Mouse (Mus musculus): ENCODE results near the gene Ly6g5b. TPM values are rescaled to one million over a fixed set of nuclear protein-coding genes. Genes with fewer than 3 reads are reported as not detected.

The Ly6g5b gene
- polyA plus RNA-seq, 1 experiment = 1.4 TPM

DNA sequence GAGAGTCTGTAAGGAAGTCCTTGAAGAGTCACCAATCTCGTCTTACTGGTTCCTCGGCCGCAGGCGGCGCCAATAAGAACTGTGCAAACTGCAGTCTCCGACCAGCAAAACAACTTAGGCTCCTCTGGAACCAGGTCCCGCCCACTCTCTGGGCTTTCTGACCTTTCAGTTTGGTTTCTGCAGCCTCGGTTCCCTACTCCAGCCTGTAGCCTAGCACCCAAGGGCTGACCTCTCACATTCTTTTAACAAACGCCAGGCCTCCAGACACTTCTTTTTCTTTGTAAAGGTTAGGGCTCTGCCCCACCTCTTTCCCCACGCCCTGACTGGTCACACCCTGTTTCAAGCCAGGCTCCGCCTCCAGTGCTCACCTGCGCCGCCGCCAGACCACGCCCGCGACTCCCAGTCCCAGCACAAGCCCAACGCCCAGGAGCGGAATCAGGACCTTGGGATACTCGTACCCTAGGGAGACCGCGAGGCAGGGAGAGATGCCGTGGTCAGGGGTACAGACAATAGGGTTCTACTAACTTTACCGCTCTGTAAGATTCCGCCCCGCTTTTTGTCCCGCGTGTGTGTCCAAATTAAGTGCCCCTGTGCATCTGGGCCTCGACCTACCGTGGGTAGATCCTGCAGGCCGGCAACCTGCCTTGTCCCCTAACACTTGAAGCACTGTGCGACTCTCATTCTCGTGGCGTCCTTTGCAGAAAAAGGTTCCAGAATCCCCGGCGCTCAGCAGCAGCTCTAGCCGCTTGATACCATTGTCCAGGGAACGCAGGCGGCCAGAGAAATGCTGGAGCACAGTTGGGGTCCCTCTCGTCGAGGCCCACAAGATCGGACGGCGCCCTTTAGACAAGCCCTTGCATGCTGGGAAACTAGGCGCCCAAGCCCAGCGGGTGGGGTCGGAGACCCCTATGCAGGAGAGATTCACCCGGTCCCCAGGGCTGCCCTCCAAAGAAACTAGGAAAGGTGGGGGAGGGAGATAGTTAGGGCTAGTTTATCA lies 50.0 kb downstream of the Ly6g5b start, which contains the start of gene Ly6g6c:
Ly6g6c (plus strand) TSS at position 438 of the 997 bp plus-strand sequence.
- peak within 1 kb of the TSS; percentile 83 for H3K27ac ChIP-seq (ENCODE audit: insufficient read depth, low read depth, low read length)
- 5% methylated on average over 48 of the region's 48 CpGs for WGBS

DNA sequence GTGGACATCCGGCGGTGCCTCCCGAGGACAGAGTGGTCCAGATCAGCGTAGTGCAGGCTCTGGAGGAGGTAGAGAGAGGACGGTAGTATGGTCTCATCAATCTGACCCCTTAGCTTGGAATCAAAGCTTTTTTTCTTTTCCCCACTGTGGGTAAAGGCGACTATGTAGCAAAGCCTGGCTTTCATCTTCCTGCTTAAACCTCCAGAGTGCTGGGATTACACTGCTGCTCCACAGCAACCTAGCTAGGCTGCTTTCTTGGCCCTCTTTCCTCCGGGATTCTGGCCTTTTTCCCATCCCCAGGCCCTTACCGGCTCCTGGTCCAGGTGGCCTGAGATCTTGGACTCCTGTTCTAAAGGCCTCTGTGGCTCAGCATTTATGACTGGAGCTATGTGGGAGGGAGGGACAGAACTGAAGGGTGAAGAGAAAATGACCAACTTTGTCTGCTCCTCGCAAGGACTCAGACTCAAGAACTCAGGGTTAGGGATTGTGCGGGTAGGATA lies 50.8 kb downstream of the Ly6g5b start:
- WGBS = 43% methylated on average over 10 of the region's 10 CpGs
- Histone ChIP-seq H3K4me3 (ENCODE audit: low read depth, low read length) (peak overlapping the region; percentile 60), H3K36me3 (ENCODE audit: control insufficient read depth, insufficient read depth, low read length) (no peaks in the 10 kb centered on the region), H3K27me3 (ENCODE audit: control insufficient read depth, insufficient read depth, low read length) (no peaks in the 10 kb centered on the region; the same call in 1 of the 2 replicates), H3K4me1 (ENCODE audit: control insufficient read depth, insufficient read depth, insufficient read length, low read length) (peaks cover 30% of the 10 kb centered on the region), H3K27ac (ENCODE audit: insufficient read depth, low read depth, low read length) (peak overlapping the region; percentile 56; the same call in 1 of the 2 replicates)
- TF ChIP-seq POLR2A (IDR thresholded peaks at IDR 0.05; ENCODE audit: low read depth, low read length) (no peak), CTCF (IDR thresholded peaks at IDR 0.05; ENCODE audit: extremely low read depth, insufficient read length, insufficient replicate concordance, low read depth, low read length) (no peak)

More for the DNA sequence above, 50.0 kb downstream of the Ly6g5b start, which contains the start of gene Ly6g6c:
- H3K27me3 ChIP-seq (ENCODE audit: control insufficient read depth, insufficient read depth, low read length) = no peaks in the 10 kb centered on the region; the same call in 1 of the 2 replicates
- TF ChIP-seq CTCF (IDR thresholded peaks at IDR 0.05; ENCODE audit: extremely low read depth, insufficient read length, insufficient replicate concordance, low read depth, low read length) (no peak), POLR2A (IDR thresholded peaks at IDR 0.05; ENCODE audit: low read depth, low read length) (no peak; the same call in 1 of the 2 replicates)
- H3K36me3 ChIP-seq (ENCODE audit: control insufficient read depth, insufficient read depth, low read length) = no peaks in the 10 kb centered on the region
- H3K4me3 ChIP-seq (ENCODE audit: low read depth, low read length) = peak within 1 kb of the TSS; percentile 60
- peaks cover 25% of the 10 kb centered on the region for H3K4me1 ChIP-seq (ENCODE audit: control insufficient read depth, insufficient read depth, insufficient read length, low read length)

Other genes with a start within 250 kb of the Ly6g5b start
- gene Zbtb12, start 235.9 kb downstream of the Ly6g5b start, polyA plus RNA-seq (2012; rRNA removed) = 2.9 and 6.8 TPM in 2 replicates
- not detected in 2 replicates for gene Gm20547, start 233.4 kb downstream of the Ly6g5b start, polyA plus RNA-seq (2012; rRNA removed)
- gene C2, start 217.2 kb downstream of the Ly6g5b start, polyA plus RNA-seq (2012; rRNA removed) = 4.3 and 10.6 TPM in 2 replicates
- 101 and 242 TPM in 2 replicates for gene Ehmt2, start 217.0 kb downstream of the Ly6g5b start, polyA plus RNA-seq (2012; rRNA removed)
- 64.8 and 101 TPM in 2 replicates for gene Slc44a4, start 201.0 kb downstream of the Ly6g5b start, polyA plus RNA-seq (2012; rRNA removed)
- 21.2 and 68.8 TPM in 2 replicates for gene Neu1, start 184.2 kb downstream of the Ly6g5b start, polyA plus RNA-seq (2012; rRNA removed)
- gene Hspa1b, start 156.2 kb downstream of the Ly6g5b start, polyA plus RNA-seq (2012; rRNA removed) = 17.1 and 19.8 TPM in 2 replicates
- not detected in 2 replicates for gene Gm20481, start 145.5 kb downstream of the Ly6g5b start, polyA plus RNA-seq (2012; rRNA removed)
- 8.9 and 9.3 TPM in 2 replicates for gene Hspa1a, start 143.3 kb downstream of the Ly6g5b start, polyA plus RNA-seq (2012; rRNA removed)
- gene Hspa1l, start 142.7 kb downstream of the Ly6g5b start, polyA plus RNA-seq (2012; rRNA removed) = 0.06 and 0.14 TPM in 2 replicates
- 51.7 and 82.1 TPM in 2 replicates for gene Lsm2, start 133.6 kb downstream of the Ly6g5b start, polyA plus RNA-seq (2012; rRNA removed)
- gene Vars, start 114.4 kb downstream of the Ly6g5b start, polyA plus RNA-seq (2012; rRNA removed) = 123 and 182 TPM in 2 replicates
- gene Vwa7, start 98.8 kb downstream of the Ly6g5b start, polyA plus RNA-seq (2012; rRNA removed) = 0.82 and 1.2 TPM in 2 replicates
- 0.87 and 1.0 TPM in 2 replicates for gene Sapcd1, start 87.4 kb downstream of the Ly6g5b start, polyA plus RNA-seq (2012; rRNA removed)
- gene Msh5, start 68.7 kb downstream of the Ly6g5b start, polyA plus RNA-seq (2012; rRNA removed) = 2.2 and 2.3 TPM in 2 replicates
- gene Clic1, start 65.5 kb downstream of the Ly6g5b start, polyA plus RNA-seq (2012; rRNA removed) = 134 and 219 TPM in 2 replicates
- gene Ddah2, start 56.4 kb downstream of the Ly6g5b start, polyA plus RNA-seq (2012; rRNA removed) = 8.5 and 14.5 TPM in 2 replicates
- 9.3 and 9.9 TPM in 2 replicates for gene Ly6g6c, start 50.0 kb downstream of the Ly6g5b start, polyA plus RNA-seq (2012; rRNA removed)
- 0.28 and 0.39 TPM in 2 replicates for gene Mpig6b, start 49.2 kb downstream of the Ly6g5b start, polyA plus RNA-seq (2012; rRNA removed)
- 1.3 and 19.4 TPM in 2 replicates for gene Ly6g6e, start 38.5 kb downstream of the Ly6g5b start, polyA plus RNA-seq (2012; rRNA removed)
- 7.2 and 10.7 TPM in 2 replicates for gene Ly6g6d, start 37.4 kb downstream of the Ly6g5b start, polyA plus RNA-seq (2012; rRNA removed)
- 1.2 and 3.8 TPM in 2 replicates for gene Ly6g6f, start 29.8 kb downstream of the Ly6g5b start, polyA plus RNA-seq (2012; rRNA removed)
- 114 and 183 TPM in 2 replicates for gene Abhd16a, start 26.2 kb downstream of the Ly6g5b start, polyA plus RNA-seq (2012; rRNA removed)
- gene Ly6g5c, start 7.1 kb downstream of the Ly6g5b start, polyA plus RNA-seq (2012; rRNA removed) = not detected in 2 replicates
- gene Gpank1, start 6.0 kb upstream of the Ly6g5b start, polyA plus RNA-seq (2012; rRNA removed) = 10.5 and 25.3 TPM in 2 replicates
- 226 and 448 TPM in 2 replicates for gene Csnk2b, start 6.6 kb upstream of the Ly6g5b start, polyA plus RNA-seq (2012; rRNA removed)
- 6.9 and 16.2 TPM in 2 replicates for gene D17H6S53E, start 10.9 kb upstream of the Ly6g5b start, polyA plus RNA-seq (2012; rRNA removed)
- gene Apom, start 16.6 kb upstream of the Ly6g5b start, polyA plus RNA-seq (2012; rRNA removed) = 0.15 and 0.25 TPM in 2 replicates
- 93.6 and 184 TPM in 2 replicates for gene Bag6, start 19.8 kb upstream of the Ly6g5b start, polyA plus RNA-seq (2012; rRNA removed)
- gene Prrc2a, start 49.5 kb upstream of the Ly6g5b start, polyA plus RNA-seq (2012; rRNA removed) = 177 and 352 TPM in 2 replicates
- gene Aif1, start 60.6 kb upstream of the Ly6g5b start, polyA plus RNA-seq (2012; rRNA removed) = 0.36 and 1.6 TPM in 2 replicates
- gene Lst1, start 73.0 kb upstream of the Ly6g5b start, polyA plus RNA-seq (2012; rRNA removed) = 11.5 and 18.8 TPM in 2 replicates
- 26.2 and 32.9 TPM in 2 replicates for gene Ltb, start 79.0 kb upstream of the Ly6g5b start, polyA plus RNA-seq (2012; rRNA removed)
- 0.94 and 1.8 TPM in 2 replicates for gene Tnf, start 86.6 kb upstream of the Ly6g5b start, polyA plus RNA-seq (2012; rRNA removed)
- 0.47 and 0.66 TPM in 2 replicates for gene Lta, start 89.9 kb upstream of the Ly6g5b start, polyA plus RNA-seq (2012; rRNA removed)
- 0.22 TPM in 1 of 2 replicates, not detected in the other for gene Gm16181, start 105.4 kb upstream of the Ly6g5b start, polyA plus RNA-seq (2012; rRNA removed)
- gene Atp6v1g2, start 118.2 kb upstream of the Ly6g5b start, polyA plus RNA-seq (2012; rRNA removed) = 1.0 and 2.8 TPM in 2 replicates
- 13.7 and 36.3 TPM in 2 replicates for gene Nfkbil1, start 120.4 kb upstream of the Ly6g5b start, polyA plus RNA-seq (2012; rRNA removed)
- 95.6 and 194 TPM in 2 replicates for gene Ddx39b, start 126.3 kb upstream of the Ly6g5b start, polyA plus RNA-seq (2012; rRNA removed)
- gene H2-D1, start 147.3 kb upstream of the Ly6g5b start, polyA plus RNA-seq (2012; rRNA removed) = 776 and 1,546 TPM in 2 replicates
- gene H2-Q1, start 205.0 kb upstream of the Ly6g5b start, polyA plus RNA-seq (2012; rRNA removed) = 36.3 and 83.4 TPM in 2 replicates
- 554 and 1,052 TPM in 2 replicates for gene H2-Q2, start 226.8 kb upstream of the Ly6g5b start, polyA plus RNA-seq (2012; rRNA removed)

Data from small intestine, adult 2 months (tissue).